Mouse (Mus musculus) C2C12 (cell line): Measurements from ENCODE around the gene Abcd3. TPM values are rescaled to one million over a fixed set of nuclear protein-coding genes. Genes with fewer than 3 reads are reported as not detected.
"Not testable (repeated sequence)": the region's sequence is repeated elsewhere in the genome, so short reads cannot be mapped to it uniquely, and the experiment has no call there.

Experiments used
- H3K27me3 ChIP-seq: one replicate; pipeline ENCODE4 v1.6.1; 2011; ENCODE audit not compliant: control insufficient read depth, insufficient read depth, insufficient read length
- H3K36me3 ChIP-seq: one replicate; pipeline ENCODE4 v1.6.1; 2011; ENCODE audit not compliant: control insufficient read depth, insufficient read depth
- H3K4me3 ChIP-seq: one replicate; pipeline ENCODE4 v1.5.1; 2011; ENCODE audit warnings: mild to moderate bottlenecking, control low read depth; ENCODE audit not compliant: poor library complexity, insufficient read depth, severe bottlenecking
- H3K79me2 ChIP-seq: one replicate; pipeline ENCODE4 v1.6.1; 2011; ENCODE audit not compliant: control insufficient read depth, insufficient read depth
- H3K79me3 ChIP-seq: one replicate; pipeline ENCODE4 v1.6.1; 2011; ENCODE audit warnings: low read depth, control low read depth
- H3ac ChIP-seq: one replicate; pipeline ENCODE3; 2011; ENCODE audit warnings: low read depth; ENCODE audit not compliant: control insufficient read depth, insufficient read length
- CEBPB ChIP-seq: IDR thresholded peaks from one replicate; pipeline ENCODE4 v1.6.1; 2011; ENCODE audit warnings: low read depth, mild to moderate bottlenecking, control low read depth, moderate library complexity
- CTCF ChIP-seq: IDR thresholded peaks from one replicate; pipeline ENCODE4 v1.5.1; 2011; ENCODE audit not compliant: control insufficient read depth, insufficient read depth, insufficient read length
- FOSL1 ChIP-seq: IDR thresholded peaks from one replicate; pipeline ENCODE4 v1.8.0; 2011; ENCODE audit warnings: mild to moderate bottlenecking, low read length; ENCODE audit not compliant: poor library complexity, insufficient read depth, severe bottlenecking
- MAX ChIP-seq: IDR thresholded peaks from one replicate; pipeline ENCODE4 v1.6.1; 2011; ENCODE audit warnings: mild to moderate bottlenecking, control low read depth
- MYOD1 ChIP-seq: IDR thresholded peaks from one replicate; pipeline ENCODE4 v1.6.1; 2011; ENCODE audit warnings: low read depth; ENCODE audit not compliant: control insufficient read depth, insufficient read length
- MYOG ChIP-seq: IDR thresholded peaks from one replicate; pipeline ENCODE4 v1.6.1; 2011; ENCODE audit not compliant: control insufficient read depth, insufficient read length; ENCODE audit errors: extremely low read depth
- USF1 ChIP-seq: IDR thresholded peaks from one replicate; pipeline ENCODE4 v1.6.1; 2011; ENCODE audit warnings: low read depth, mild to moderate bottlenecking, control low read depth, moderate library complexity
- polyA plus RNA-seq: library from polyadenylated mRNA; unstranded; fragments of >200 nt; fragmentation: generic; extraction: Trizol; gene quantifications from one replicate; pipeline ENCODE4 v1.2.1, GENCODE M21; 2012; ENCODE audit warnings: missing spikeins

Abcd3 gene
- polyA plus RNA-seq, 1 experiment = 12.1 TPM

DNA sequence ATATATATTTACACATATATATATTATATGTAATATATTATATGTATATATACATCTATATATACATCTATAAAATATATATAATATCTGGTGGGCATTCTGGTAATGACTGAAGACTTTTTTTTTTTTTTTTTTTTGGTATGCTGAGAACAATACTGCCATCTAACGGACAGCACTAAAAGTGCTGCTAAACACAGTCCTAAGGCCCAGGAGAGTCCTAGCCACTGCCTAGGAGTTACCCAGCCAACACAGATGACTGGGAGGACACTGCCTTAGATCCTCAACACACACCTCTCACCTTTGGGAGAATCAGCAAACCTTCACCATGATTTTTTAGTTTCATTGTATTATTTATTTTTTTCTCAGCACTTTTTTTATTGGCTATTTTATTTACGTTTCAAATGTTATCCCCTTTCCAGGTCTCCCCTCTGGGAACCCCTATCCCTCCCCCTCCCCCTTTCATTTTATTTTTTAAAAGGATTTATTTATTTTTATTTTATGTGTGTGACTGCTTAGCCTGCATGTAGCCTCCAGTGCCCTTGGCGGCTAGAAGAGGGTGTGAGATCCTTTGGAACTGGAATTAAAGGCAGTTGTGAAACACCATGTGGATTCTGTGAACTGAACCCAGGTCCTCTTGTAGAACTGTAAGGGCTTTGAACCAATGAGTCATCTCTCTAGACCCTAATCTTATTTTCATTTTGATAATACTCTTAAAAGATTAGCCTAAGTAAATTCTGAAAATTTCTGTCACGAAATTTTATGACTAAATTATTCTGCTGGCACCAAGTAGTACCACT, 52.8 kb downstream of the Abcd3 start:
- TF ChIP-seq MYOD1 (no peak), FOSL1 (no peak), MAX (no peak), USF1 (no peak), CTCF (no peak), CEBPB (no peak), MYOG (no peak)
- Histone ChIP-seq H3K4me3 (no peak overlapping the region), H3K36me3 (peaks cover 4% of the 10 kb centered on the region), H3K79me3 (no peaks in the 10 kb centered on the region), H3K79me2 (no peaks in the 10 kb centered on the region), H3K27me3 (no peaks in the 10 kb centered on the region), H3ac (no peak overlapping the region)

DNA sequence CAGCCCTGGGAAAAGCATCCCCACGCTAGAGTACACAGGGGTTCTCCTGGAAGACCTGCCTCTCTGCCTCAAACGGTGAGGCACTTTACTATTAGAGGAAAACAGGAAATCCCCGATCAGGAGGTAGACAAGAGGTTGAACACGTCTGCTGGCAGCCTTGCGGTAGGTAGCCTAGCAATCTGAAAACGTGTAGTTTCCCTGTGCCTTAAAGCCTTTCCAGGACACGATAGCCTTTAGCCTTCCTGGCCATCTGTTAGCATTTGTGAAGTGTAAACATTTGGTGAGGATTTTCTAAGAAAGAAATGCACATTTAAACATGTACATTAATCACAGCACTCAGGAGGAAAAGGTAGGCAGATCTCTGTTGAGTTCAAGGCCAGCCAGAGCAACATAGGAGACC, 56.7 kb downstream of the Abcd3 start:
- H3K79me2 ChIP-seq = no peaks in the 10 kb centered on the region
- no peaks in the 10 kb centered on the region for H3K36me3 ChIP-seq
- no peaks in the 10 kb centered on the region for H3K27me3 ChIP-seq
- no peak overlapping the region for H3K4me3 ChIP-seq
- TF ChIP-seq MYOG (no peak), MAX (no peak), MYOD1 (no peak), FOSL1 (no peak), CTCF (no peak), CEBPB (no peak), USF1 (no peak)
- H3ac ChIP-seq = no peak overlapping the region
- no peaks in the 10 kb centered on the region for H3K79me3 ChIP-seq

DNA sequence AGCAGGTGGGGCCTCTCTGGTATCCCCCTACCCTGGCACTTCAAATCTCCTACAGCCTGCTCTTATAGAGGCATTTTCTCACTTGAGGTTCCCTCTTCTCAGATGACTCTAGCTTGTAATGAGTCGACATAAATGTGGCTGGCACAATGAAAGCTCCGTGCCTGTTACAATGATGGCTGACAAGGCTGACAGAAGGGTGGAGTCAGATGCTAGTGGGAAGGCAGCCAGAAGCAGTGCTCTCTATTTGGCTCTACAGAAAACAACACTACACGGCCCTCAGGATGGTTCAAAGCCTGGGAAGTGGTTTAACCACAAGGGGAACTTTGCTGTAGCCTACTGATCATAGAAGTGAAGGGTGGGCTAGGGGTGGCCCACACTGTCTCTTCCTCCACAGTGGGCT, 60.0 kb downstream of the Abcd3 start:
- H3K79me3 ChIP-seq = no peaks in the 10 kb centered on the region
- no peak overlapping the region for H3ac ChIP-seq
- no peak overlapping the region for H3K4me3 ChIP-seq
- no peak for TF ChIP-seq MAX
- TF ChIP-seq CEBPB = no peak
- TF ChIP-seq CTCF = no peak
- TF ChIP-seq FOSL1 = no peak
- no peak for TF ChIP-seq USF1
- TF ChIP-seq MYOD1 = no peak
- TF ChIP-seq MYOG = no peak
- H3K27me3 ChIP-seq = no peaks in the 10 kb centered on the region
- no peaks in the 10 kb centered on the region for H3K36me3 ChIP-seq
- no peaks in the 10 kb centered on the region for H3K79me2 ChIP-seq

DNA sequence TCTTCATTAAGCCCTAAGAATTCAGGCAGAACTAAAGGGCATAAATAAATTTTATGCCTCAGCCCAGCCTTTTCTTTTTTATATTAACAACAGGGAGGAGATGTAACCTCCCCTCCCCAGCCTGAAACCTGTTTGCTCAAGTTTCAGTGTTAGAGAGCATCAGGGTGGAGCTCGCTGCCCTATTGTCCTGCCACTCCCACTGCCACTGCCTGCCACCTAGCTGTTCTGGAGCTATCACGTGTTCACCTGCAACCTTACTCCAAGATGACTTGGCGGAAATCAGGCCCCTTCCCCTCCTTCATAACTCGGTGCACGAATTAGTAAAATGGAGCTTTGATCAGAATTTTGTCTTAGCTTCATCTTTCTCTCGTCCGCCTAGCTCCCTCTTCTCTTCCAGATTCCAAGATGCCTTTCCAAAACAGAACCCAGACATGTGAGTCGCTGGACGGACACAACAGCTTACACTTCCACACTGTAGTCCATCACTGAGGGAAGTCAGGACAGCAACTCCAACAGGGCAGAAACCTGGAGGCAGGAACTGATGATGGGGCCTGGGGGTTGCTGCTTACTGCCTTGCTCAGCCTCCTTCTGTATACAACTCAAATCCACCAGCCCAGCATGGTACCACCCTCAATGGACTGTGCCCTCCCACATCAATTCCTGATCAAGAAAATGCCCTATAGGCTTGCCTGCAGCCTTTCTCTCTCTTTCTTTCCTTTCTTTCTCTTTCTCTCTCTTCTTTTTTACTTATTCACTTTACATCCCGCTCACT, 60.6 kb downstream of the Abcd3 start:
- H3K79me2 ChIP-seq, H3K79me3 ChIP-seq, H3ac ChIP-seq, H3K27me3 ChIP-seq, H3K36me3 ChIP-seq, H3K4me3 ChIP-seq: not testable (repeated sequence)

DNA sequence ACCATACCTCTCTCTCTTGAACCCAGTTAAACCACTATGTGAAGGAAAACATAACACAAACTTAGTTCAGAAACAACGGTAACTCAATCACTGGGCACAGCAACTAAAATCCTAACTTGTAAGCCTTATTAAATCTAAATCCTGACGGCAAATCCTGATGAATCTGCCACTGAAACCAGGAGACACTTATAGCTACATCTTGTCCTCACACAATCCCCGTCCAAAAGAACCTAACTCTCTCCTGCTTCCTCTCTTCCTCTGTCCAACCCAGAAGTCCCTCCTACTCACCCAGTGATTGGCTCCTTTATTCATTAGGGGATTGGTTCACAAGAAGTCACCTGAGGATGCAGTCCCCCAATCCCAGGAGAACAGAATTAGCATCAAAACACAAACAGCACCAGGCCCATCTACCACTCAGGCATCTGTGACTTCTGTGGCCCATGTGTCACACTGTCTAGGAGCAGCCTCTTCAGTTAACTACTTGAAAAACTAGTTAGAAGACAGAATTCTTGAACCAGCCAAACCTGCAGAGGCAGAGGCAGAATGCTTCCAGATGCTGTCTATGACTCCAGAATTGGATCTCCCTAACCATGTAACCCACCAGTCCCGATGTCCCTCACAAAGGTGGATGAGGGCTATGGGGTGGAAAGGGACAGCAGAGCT, 73.8 kb downstream of the Abcd3 start:
- not testable (repeated sequence) for H3K79me3 ChIP-seq, H3K79me2 ChIP-seq, H3K36me3 ChIP-seq, H3ac ChIP-seq, H3K4me3 ChIP-seq, H3K27me3 ChIP-seq
